Mouse (Mus musculus) lung, postnatal 14 days (tissue): ENCODE data around the gene Vgll4.
"Not testable (repeated sequence)": the region's sequence is repeated elsewhere in the genome, so short reads cannot be mapped to it uniquely, and the experiment has no call there.

Experiments used
- DNase-seq: peaks from one replicate; pipeline ENCODE4 v3.0.0; 2021

Vgll4 gene

DNA sequence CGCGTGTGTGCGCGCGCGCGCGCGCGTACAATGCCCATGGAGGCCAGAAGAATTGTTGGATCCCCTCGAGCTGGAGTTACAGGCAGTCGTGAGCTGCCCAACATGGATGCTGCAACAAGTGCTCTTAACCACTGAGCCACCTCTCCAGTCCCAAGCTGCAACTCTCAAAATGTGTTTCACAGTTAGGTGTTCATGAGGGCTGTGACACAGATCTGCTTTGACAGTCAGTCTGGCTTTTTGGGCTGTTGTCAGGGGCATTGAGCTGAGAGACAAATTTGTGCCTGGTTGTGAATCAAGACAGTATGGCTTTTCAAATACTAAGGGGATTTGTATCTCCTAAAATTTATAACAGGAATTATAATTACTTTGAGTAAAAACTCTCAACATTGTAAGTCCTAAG is 78.5 kb downstream of the Vgll4 start:
- no peak for DNase-seq

- peak; percentile 94 for DNase-seq
Measured at GRCm38 (mm10) chr6:114890411-114891115, 79.2 kb downstream of the Vgll4 start.

DNA sequence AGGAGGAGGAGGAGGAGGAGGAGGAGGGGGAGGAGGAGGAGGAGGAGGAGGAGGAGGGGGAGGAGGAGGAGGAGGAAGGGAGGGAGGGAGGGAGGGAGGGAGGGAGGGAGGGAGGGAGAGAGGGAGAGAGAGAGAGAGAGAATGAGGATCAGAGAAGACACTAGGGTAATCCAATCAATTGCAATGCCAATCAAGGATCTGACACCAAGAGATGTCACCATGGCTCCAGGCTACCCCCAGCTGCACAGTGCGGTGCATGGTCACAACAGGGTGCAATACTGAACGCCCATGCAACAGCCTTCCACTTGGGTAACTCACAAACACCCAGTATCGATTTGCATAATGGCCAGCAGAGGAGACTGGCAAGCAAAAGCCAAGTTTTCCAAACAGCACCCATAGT is 79.8 kb downstream of the Vgll4 start:
- not testable (repeated sequence) for DNase-seq

- peak; percentile 78 for DNase-seq
Measured at GRCm38 (mm10) chr6:114888922-114889321, 80.9 kb downstream of the Vgll4 start.

- no peak for DNase-seq
Measured at GRCm38 (mm10) chr6:114886504-114887361, 83.1 kb downstream of the Vgll4 start.

- DNase-seq = no peak
Measured at GRCm38 (mm10) chr6:114886012-114886411, 83.8 kb downstream of the Vgll4 start.

- no peak for DNase-seq
Measured at GRCm38 (mm10) chr6:114885129-114885528, 84.7 kb downstream of the Vgll4 start.

GRCm38 (mm10) chr6:114883261-114883740 is 86.5 kb downstream of the Vgll4 start:
- peak; percentile 69 for DNase-seq

DNA sequence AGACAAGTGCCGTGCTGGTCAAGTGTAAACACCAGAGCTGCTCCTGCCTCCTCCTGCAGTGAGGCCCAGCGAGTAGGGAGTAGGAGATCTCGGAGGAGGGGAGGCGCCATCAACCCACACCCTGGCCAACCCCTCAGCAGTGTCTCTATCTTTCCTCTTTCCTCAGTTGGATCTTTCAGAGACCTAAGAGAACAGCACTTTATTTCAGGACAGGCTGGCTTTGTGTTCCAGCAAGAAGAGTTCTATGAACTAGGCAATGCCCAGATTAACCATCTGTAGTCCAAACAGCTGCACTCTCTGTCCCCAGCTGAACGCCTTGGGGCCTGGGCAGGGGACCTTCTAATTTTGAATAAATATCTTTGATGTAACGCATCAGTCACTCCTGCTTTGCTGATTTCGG is 87.1 kb downstream of the Vgll4 start:
- no peak for DNase-seq

DNA sequence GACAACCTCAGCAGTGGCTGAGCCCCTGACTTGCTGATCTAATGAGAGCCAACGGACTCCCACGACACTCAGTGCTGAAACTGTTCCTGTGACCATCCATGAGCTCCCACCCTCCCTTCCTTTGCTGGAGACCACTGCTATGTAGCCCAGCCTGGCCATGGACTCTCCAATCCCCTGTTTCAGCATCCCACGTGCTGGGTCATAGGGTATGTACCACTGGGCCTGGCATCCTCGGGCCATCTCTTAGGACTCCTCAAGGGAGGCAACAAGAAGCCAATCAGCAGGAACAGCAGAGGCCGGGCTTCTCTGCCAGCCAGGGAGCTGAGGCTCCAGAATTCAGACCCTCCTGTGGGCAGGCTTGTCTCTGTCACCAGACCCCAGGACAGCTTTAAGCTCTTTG is 87.6 kb downstream of the Vgll4 start:
- DNase-seq = no peak

DNA sequence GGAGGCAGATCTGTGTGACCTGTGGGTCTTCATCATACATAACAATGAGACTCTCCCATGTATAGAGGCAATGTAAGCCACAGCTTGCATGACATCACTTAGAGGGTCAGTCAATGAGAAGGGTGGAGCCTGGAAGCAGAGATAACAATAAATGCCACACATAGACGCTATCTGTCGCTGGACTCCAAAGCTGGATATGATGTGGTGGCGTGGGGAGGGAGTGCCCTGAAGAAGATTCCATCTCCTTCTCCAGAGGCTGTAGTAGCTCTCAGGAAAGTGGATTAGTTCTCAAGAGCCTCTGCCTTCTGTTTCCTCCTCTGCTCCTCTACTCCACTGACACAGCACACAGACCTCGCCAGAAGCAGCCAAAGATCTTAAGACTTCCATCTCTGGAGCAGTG is 89.0 kb downstream of the Vgll4 start:
- no peak for DNase-seq

DNA sequence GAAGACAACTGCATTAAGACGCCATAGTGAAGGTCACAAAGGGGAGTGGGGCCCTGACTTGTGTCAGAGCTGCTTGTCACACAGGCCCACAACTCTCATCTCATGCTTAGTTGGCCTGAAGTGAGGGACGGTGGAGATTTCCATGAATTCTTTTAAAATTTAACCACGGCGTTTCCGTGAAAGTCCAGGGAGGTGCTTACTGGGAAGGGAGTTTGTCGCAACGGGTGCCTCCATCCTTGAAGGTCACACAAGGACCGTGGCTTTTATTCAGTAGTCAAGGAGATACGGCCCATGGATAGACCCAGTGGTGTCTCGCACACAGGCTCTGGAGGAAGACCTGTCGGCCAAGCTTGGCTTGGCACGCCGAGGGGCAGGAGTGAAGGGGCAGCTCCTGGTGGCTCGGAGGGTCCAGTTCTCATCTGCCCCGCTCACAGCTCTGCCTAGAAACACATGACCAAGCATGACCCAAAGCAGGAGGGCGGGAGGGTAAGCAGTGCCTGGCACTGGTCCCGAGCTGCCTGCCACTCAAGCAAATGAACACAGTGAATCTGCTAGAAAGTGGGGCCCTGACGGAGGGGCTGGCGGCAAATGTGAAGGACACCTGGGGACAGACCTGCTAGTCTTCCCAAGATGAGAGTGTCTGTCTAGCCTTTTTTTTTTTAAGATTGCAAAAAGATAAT is 90.8 kb downstream of the Vgll4 start:
- DNase-seq = no peak

GRCm38 (mm10) chr6:114876546-114876945 is 93.2 kb downstream of the Vgll4 start:
- no peak for DNase-seq

GRCm38 (mm10) chr6:114876033-114876432 is 93.8 kb downstream of the Vgll4 start:
- DNase-seq = no peak

GRCm38 (mm10) chr6:114875018-114875558 is 94.7 kb downstream of the Vgll4 start:
- DNase-seq = peak; percentile 94

GRCm38 (mm10) chr6:114874138-114874928 is 95.5 kb downstream of the Vgll4 start:
- no peak for DNase-seq

GRCm38 (mm10) chr6:114873808-114874137 is 96.0 kb downstream of the Vgll4 start:
- no peak for DNase-seq

DNA sequence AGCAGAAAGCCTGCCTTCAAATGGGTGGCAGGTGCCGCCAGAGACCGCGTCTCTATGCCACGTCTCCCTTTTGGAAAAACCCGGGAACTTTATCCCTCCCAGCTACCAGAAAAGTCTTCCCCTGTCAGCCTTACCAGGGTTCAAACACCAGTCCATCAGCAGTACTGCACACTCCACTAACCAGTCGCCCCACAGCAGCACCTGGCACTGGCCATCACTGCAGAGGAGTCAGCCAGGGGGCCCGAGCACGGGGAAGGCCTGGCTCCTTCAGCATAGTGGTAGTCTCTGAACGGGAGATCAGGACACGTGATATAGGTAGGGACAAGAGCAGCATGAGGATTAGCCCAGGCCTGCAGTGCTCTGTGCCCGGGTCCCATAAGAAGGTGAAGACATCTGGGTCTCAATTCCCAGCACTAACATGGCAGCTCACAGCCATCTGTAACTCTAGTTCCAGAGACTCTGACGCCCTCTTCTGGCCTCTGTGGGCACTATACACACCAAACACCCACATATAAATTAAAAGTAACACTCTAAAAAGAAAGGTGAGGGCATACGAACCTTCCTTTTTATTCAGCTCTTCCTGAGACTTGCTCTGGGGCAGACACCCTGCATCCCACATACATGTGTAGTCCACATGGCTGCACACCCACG is 98.7 kb downstream of the Vgll4 start:
- DNase-seq = no peak

DNA sequence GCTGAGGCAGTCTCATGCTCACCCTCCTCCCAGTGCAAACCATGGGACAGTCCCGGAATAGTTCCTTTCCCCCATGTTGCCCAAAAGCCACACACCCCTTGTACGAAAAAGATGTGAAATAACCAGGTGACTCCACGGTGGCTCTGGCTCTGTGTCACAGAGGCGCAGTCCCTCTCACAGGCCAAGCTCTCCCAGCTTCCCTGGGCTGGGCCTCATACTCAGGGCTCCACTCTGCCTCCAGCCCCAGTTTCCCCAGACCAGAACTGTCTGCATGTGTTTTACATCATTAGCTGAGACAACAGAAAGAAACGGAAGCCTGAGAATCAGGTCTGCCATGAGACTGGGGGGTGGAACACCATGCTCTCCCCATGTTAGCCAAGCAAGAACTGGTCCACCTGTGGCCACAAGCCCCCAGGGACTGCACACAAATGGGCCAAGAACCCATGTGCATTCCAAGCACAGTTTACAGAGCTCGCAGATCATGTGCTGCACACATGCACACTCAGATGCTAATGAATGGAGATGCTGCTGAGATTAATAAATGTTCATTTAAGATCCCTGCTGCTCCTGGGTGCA is 100.2 kb downstream of the Vgll4 start:
- no peak for DNase-seq

DNA sequence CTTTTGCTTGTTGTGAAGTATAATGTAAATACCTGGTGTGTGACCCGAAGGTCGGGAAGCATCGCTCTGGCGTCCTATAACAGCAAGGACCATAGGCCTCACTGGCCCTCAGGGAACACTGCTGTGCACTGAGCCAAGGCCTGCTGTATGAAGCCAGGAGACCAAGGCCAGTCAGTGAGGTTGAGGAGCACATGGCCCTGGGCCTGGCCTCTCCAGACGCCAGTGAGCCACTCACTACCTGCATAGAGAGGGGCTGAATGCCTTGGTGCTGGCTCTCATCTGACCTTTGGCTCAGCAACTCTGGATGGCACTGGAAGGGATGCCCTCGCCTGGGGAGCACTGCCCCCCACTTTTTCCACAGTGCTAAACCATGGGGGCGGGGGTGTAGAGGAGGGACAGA is 101.1 kb downstream of the Vgll4 start:
- no peak for DNase-seq

DNA sequence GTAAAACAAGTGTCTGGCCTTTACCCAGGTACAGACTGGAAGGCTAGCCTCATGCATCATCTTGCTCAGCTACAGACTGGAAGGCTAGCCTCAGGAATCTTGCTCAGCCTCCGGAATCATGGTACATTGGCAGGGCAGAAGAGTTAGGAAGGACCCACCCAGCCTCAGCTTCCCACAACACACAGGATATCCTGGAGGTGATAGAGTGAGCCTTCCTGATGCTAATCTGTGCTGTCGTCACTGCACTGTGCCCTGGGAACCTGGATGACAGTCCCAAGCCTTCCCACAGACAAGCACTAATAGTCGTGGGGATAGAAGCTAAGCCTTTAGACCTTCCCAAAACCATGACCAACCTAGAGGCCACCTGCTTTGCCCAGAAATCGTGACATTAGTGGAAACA is 103.2 kb downstream of the Vgll4 start:
- no peak for DNase-seq

DNA sequence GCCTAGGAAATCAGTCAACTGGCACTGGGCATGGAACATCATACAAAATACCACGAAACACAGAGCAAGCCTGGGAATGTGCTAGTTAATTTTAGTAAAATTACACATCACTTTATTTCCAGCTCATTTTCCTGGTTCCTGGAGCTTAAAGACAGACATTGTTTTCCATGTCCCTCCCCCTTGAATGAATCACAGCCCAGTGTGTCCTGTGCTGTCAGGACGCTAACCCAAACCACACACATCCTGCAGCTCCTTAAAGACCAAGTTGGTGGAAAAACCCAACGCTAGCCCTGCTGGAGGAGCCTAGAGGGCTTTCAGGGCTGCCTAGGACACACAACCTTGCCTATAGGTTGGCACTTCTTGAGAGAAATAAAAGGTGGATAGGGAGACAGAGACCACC is 103.7 kb downstream of the Vgll4 start:
- no peak for DNase-seq
